Mouse (Mus musculus): ENCODE measurements around the gene Alox12. TPM values are rescaled to one million over a fixed set of nuclear protein-coding genes. Genes with fewer than 3 reads are reported as not detected.

Gene Alox12
- polyA plus RNA-seq (2012; fragmentation: generic; extraction: Trizol): under 1 TPM; 0.04 to 0.07 TPM

GRCm38 (mm10) chr11:70254931-70255531 is at the start of gene Alox12:
Alox12 (minus strand) TSS chr11:70255353.

GRCm38 (mm10) chr11:70239541-70240279 is 15.4 kb downstream of the Alox12 start, which contains the start of the genes Gm21988 and Rnasek:
Gm21988 (minus strand) TSS chr11:70239830.
Rnasek (minus strand) TSS chr11:70239842.

GRCm38 (mm10) chr11:70237457-70238167 is 17.5 kb downstream of the Alox12 start, which contains the start of gene 0610010K14Rik:
0610010K14Rik (minus strand) TSS chr11:70237914.

GRCm38 (mm10) chr11:70229260-70230010 is 25.7 kb downstream of the Alox12 start, which contains the start of gene Bcl6b:
Bcl6b (minus strand) TSS chr11:70229798.

GRCm38 (mm10) chr11:70220731-70221602 is 34.2 kb downstream of the Alox12 start, which contains the start of gene Slc16a13:
Slc16a13 (minus strand) TSS chr11:70221064.

GRCm38 (mm10) chr11:70212423-70212822 is 42.7 kb downstream of the Alox12 start, which contains the start of gene Slc16a11:
Slc16a11 (plus strand) TSS chr11:70212752.

Other genes with a start within 250 kb of the Alox12 start
- 100 to 1,000 TPM; 121 to 196 TPM for gene Acadvl, start 239.9 kb downstream of the Alox12 start, polyA plus RNA-seq (2012; fragmentation: generic; extraction: Trizol)
- 10 to 100 TPM; 12.9 to 43.6 TPM for gene Dlg4, start 238.4 kb downstream of the Alox12 start, polyA plus RNA-seq (2012; fragmentation: generic; extraction: Trizol)
- gene Asgr1, start 201.3 kb downstream of the Alox12 start, polyA plus RNA-seq (2012; fragmentation: generic; extraction: Trizol): 1 to 10 TPM; 1.2 to 4.9 TPM
- under 1 TPM; 0.04 to 0.12 TPM for gene Asgr2, start 162.7 kb downstream of the Alox12 start, polyA plus RNA-seq (2012; fragmentation: generic; extraction: Trizol)
- gene Mgl2, start 125.0 kb downstream of the Alox12 start, polyA plus RNA-seq (2012; fragmentation: generic; extraction: Trizol): under 1 TPM in 1 of 2 experiments, not detected in 1; 0.01 TPM
- under 1 TPM; 0.24 to 0.35 TPM for gene Clec10a, start 99.2 kb downstream of the Alox12 start, polyA plus RNA-seq (2012; fragmentation: generic; extraction: Trizol)
- under 1 TPM; 0.05 to 0.54 TPM for gene Slc16a11, start 42.6 kb downstream of the Alox12 start, polyA plus RNA-seq (2012; fragmentation: generic; extraction: Trizol)
- 1 to 10 TPM in 1 of 2 experiments, under 1 TPM in 1; 0.08 to 2.6 TPM for gene Slc16a13, start 34.3 kb downstream of the Alox12 start, polyA plus RNA-seq (2012; fragmentation: generic; extraction: Trizol)
- under 1 TPM; 0.01 to 0.08 TPM for gene Bcl6b, start 25.6 kb downstream of the Alox12 start, polyA plus RNA-seq (2012; fragmentation: generic; extraction: Trizol)
- 100 to 1,000 TPM; 168 to 216 TPM for gene 0610010K14Rik, start 17.4 kb downstream of the Alox12 start, polyA plus RNA-seq (2012; fragmentation: generic; extraction: Trizol)
- 10 to 100 TPM; 16.5 to 24.7 TPM for gene Gm21988, start 15.5 kb downstream of the Alox12 start, polyA plus RNA-seq (2012; fragmentation: generic; extraction: Trizol)
- 100 to 1,000 TPM; 342 to 713 TPM for gene Rnasek, start 15.5 kb downstream of the Alox12 start, polyA plus RNA-seq (2012; fragmentation: generic; extraction: Trizol)
- under 1 TPM; 0.07 to 0.08 TPM for gene Alox12e, start 67.3 kb upstream of the Alox12 start, polyA plus RNA-seq (2012; fragmentation: generic; extraction: Trizol)
- gene Alox15, start 96.7 kb upstream of the Alox12 start, polyA plus RNA-seq (2012; fragmentation: generic; extraction: Trizol): not detected
- gene Pelp1, start 154.7 kb upstream of the Alox12 start, polyA plus RNA-seq (2012; fragmentation: generic; extraction: Trizol): 10 to 100 TPM; 31.0 to 47.5 TPM
- gene Arrb2, start 177.3 kb upstream of the Alox12 start, polyA plus RNA-seq (2012; fragmentation: generic; extraction: Trizol): 10 to 100 TPM; 24.4 to 35.9 TPM
- 10 to 100 TPM; 60.7 to 61.7 TPM for gene Med11, start 196.6 kb upstream of the Alox12 start, polyA plus RNA-seq (2012; fragmentation: generic; extraction: Trizol)
- gene Zmynd15, start 204.1 kb upstream of the Alox12 start, polyA plus RNA-seq (2012; fragmentation: generic; extraction: Trizol): under 1 TPM; 0.05 to 0.08 TPM
- gene Cxcl16, start 204.6 kb upstream of the Alox12 start, polyA plus RNA-seq (2012; fragmentation: generic; extraction: Trizol): under 1 TPM; 0.04 to 0.19 TPM
- not detected for gene Tm4sf5, start 249.9 kb upstream of the Alox12 start, polyA plus RNA-seq (2012; fragmentation: generic; extraction: Trizol)